Mouse (Mus musculus): Measurements from ENCODE around the gene Necab2.

Gene Necab2

GRCm38 (mm10) chr8:119451131-119451530 lies 4.6 kb downstream of the Necab2 start:
- in situ Hi-C loops (cut with MboI, MseI), result no loop called here

DNA sequence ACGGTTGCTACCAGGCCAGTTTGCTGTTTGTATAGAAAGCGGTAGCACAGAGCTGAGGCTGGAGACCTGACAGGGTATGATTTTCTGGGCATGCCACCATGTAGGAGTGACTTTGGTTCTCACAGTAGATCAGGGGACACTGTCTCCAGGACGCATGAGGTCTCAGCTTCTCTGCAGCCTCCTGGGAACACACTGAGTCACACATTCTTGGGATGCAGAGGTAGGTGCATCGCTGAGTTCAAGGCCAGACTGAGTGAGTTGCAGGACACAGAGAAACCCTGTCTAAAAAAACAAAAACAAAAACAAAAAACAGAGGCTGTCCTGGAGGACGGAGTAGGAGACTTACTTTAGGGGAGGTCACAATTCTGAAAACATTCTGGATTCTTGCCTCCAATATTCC lies 6.4 kb downstream of the Necab2 start:
- in situ Hi-C loops (cut with MboI, MseI), result no loop called here

GRCm38 (mm10) chr8:119456045-119456444 lies 9.5 kb downstream of the Necab2 start:
- in situ Hi-C loops (cut with MboI, MseI), result no loop called here

- in situ Hi-C loops (cut with MboI, MseI), result no loop called here
Measured at GRCm38 (mm10) chr8:119459724-119460123, 13.2 kb downstream of the Necab2 start.

DNA sequence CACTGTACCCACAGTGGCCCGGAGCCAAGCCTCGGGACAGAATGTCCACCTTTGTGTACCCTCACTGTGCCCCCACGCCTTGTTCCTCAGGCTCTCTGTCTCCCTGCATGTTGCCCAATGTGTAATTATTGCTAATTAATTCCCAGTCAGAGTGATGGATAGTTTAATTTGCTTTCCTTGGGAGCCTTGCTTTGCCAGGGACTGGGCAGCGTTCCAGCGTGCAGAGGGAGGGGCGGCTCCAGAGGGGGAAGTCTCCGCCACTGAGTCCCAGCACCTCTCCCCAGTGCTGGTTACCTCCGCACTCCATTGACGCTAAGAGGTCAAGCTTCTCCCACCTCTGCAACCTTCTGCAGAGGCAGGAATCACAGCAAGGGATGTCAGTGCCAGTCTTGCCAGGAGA lies 14.8 kb downstream of the Necab2 start:
- in situ Hi-C loops (cut with MboI, MseI), result no loop called here

DNA sequence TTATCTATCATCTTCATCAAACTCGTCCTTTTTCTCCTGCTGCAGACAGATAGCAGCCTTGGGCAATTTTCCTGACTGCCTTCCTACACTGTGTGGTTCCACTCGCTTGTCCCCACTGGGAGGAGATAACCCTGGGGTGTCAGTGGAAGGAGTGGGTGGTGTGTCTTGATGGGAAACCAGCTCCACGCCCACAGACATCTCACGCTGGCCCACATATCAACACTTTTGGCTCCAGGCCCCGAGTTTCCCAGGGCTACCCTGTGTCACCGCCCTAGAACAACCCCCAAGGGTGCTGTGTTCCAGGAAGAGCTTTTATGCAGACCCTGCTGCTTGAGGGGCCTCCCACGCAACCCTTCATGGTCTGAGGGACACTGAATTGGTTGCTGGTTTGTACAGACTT lies 17.2 kb downstream of the Necab2 start:
- in situ Hi-C loops (cut with MboI, MseI), result no loop called here

DNA sequence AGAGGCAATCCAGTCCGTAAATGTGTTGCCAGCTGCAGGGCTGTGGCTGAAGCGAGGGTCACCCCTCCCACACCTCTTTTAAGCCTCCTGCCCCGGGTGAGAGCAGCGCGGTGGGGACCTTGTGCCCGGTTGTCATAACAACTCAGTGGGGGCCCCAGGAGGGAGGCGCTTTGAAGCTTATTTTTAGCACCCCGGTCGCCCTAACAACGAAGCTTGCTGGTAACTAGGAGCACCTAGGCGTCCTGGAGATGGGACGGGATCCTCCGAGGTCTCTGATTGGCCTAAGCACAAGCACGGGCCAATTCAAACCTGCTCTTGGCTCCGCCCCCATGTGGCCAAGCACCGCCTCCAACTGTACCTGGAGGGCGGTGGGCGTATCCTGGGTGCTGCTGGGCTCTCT lies 19.6 kb downstream of the Necab2 start:
- in situ Hi-C loops (cut with MboI, MseI), result no loop called here

GRCm38 (mm10) chr8:119466794-119467193 lies 20.3 kb downstream of the Necab2 start:
- in situ Hi-C loops (cut with MboI, MseI), result no loop called here

DNA sequence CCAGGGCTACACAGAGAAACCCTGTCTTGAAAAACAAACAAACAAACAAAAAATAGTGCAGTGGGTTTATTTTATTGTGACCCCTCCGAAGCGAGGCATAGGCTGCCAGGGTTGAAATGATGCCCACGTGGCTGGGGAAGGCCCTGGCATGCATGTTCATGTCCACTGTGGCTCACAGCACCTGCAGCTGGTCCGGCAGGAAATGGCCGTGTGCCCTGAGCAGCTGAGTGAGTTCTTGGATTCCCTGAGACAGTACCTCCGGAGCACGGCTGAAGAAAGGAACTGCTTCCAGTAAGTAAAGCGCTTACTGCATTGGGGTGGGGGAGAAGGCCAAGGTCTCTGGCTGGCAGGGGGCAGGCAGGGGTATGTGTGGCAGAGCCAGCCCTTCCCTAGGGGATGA lies 21.6 kb downstream of the Necab2 start:
- in situ Hi-C loops (cut with MboI, MseI), result no loop called here

- in situ Hi-C loops (cut with MboI, MseI), result no loop called here
Measured at GRCm38 (mm10) chr8:119478684-119479083, 32.2 kb downstream of the Necab2 start.

DNA sequence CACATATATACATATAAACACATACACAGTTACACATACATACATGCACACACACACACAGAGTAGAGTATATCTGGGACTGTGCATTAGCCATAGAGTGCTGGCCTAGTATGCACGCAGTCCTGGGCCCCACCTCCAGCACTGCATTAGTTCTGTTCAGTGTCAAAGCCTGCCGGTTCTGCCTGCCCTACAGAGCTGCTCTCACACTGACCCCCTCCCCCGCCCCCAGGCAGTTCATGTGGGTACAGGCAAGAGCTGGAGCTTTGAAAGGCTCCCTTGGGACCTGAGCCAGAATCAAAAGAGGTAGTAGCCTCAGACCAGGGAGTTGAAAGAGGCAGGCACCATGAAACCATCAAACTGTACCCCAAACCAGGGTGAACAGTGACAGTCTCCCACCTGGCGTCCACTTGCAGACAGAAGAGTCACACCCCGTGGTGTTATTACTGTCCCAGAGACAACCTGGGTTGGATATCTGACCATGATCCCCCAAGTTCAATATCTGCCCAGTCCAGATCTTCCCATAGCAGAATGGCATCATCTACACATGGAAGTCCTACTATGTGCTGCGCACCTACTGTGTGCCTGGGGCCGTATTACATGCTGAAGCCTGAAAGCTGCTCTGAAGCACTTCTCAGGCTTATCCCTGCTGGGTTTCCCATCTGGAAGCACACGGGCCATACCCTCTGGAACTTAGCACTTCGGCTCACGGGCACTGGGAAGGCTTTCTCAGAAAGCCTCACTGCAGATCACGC lies 37.8 kb downstream of the Necab2 start:
- in situ Hi-C loops (cut with MboI, MseI), result no loop called here

GRCm38 (mm10) chr8:119487093-119487492 lies 40.6 kb downstream of the Necab2 start:
- in situ Hi-C loops (cut with MboI, MseI), result no loop called here

GRCm38 (mm10) chr8:119496848-119497247 lies 50.3 kb downstream of the Necab2 start:
- in situ Hi-C loops (cut with MboI, MseI), result loop anchor here (5.0 kb wide), 1 partner anchor 85 kb away; no protein-coding TSS in a partner anchor

- in situ Hi-C loops (cut with MboI, MseI), result loop anchor here (5.0 kb wide), 1 partner anchor 88 kb away; no protein-coding TSS in a partner anchor
Measured at GRCm38 (mm10) chr8:119499836-119500235, 53.3 kb downstream of the Necab2 start.

- in situ Hi-C loops (cut with MboI, MseI), result no loop called here
Measured at GRCm38 (mm10) chr8:119501598-119501997, 55.1 kb downstream of the Necab2 start, which contains the start of gene Slc38a8. Slc38a8 (minus strand) TSS chr8:119501698.

- in situ Hi-C loops (cut with MboI, MseI), result no loop called here
Measured at GRCm38 (mm10) chr8:119502111-119502510, 55.6 kb downstream of the Necab2 start.

DNA sequence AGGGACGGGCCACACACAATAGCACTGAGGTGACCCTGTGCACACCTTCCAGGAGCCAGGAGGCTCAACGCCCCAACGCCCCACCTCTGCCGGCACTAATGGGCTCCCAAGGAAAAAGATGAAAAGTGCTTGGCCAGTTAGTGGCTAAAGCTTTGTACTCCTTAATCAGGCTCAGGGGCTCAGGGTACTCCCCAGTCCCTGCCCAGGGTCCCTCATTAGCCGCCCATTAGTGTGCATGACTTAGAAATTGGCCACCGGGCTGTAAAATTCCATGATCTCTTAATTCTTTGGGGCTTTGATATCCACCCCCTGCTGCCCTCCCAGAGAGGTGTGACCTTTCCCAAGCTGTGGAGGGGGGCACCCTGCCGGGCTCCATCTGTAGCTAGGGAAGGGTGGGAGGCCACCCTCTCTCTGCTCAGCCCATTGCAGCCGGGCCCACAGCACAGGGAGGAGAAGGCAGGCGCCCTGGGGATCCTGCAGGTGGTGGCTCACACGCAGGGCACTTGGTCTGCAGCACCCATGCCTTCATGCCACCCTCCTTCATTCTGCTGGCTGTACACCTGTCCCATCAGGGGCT lies 56.8 kb downstream of the Necab2 start:
- in situ Hi-C loops (cut with MboI, MseI), result no loop called here

GRCm38 (mm10) chr8:119505488-119505887 lies 59.0 kb downstream of the Necab2 start:
- in situ Hi-C loops (cut with MboI, MseI), result no loop called here

DNA sequence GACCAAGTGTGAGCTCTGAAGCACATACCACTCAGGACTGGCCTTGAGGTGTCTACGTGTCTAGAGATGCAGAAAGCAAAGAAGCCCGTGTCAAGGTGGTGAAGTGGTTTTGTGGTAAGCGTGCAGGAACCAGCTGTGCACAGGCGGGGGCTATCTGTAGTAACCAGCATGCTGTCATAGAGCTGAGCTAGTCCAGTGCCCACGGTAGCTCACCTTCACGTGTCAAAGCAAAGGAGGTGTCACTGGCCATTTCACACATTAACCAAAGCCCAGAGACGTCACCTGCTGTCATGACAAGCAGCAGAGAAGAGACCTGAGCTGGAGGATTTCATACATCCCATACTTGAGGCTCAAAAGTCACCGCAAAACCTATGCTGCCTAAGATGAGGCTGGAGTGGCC lies 59.6 kb downstream of the Necab2 start:
- in situ Hi-C loops (cut with MboI, MseI), result no loop called here

GRCm38 (mm10) chr8:119510471-119510870 lies 64.0 kb downstream of the Necab2 start:
- in situ Hi-C loops (cut with MboI, MseI), result no loop called here

- in situ Hi-C loops (cut with MboI, MseI), result no loop called here
Measured at GRCm38 (mm10) chr8:119511722-119512121, 65.2 kb downstream of the Necab2 start.

- in situ Hi-C loops (cut with MboI, MseI), result no loop called here
Measured at GRCm38 (mm10) chr8:119513405-119513804, 66.9 kb downstream of the Necab2 start.

GRCm38 (mm10) chr8:119514940-119515339 lies 68.4 kb downstream of the Necab2 start:
- in situ Hi-C loops (cut with MboI, MseI), result no loop called here
